11 mouse cellular contexts compared by ENCODE assay signal in genomic region chr16:29787633-29788511, GRCm38 (mm10).
DNase-seq lines count a peak whose midpoint lies in the region; ATAC-seq lines count a peak whose summit lies in the region.
"Had no signal": no experiment of that assay in that cellular context is flagged by ENCODE, and none has a peak within 500 bp of the region (broad histone marks: within the 10 kb centered on the region; RNA-seq: fewer than 3 reads in every experiment).

No protein-coding gene starts in this region.

- H3K36me3 ChIP-seq in embryonic facial prominence, embryonic 13.5 days, result no peaks in the 10 kb centered on the region
- H3K36me3 ChIP-seq: heart, embryonic 10.5 days; hindbrain, embryonic 15.5 days had no signal

- peaks cover 10% of the 10 kb centered on the region for H3K4me1 ChIP-seq in embryonic facial prominence, embryonic 13.5 days
- H3K4me1 ChIP-seq: forebrain, embryonic 13.5 days; hindbrain, embryonic 15.5 days had no signal

- H3K27me3 ChIP-seq in embryonic facial prominence, embryonic 13.5 days, result no peaks in the 10 kb centered on the region
- H3K27me3 ChIP-seq: forebrain, embryonic 13.5 days; hindbrain, embryonic 15.5 days had no signal

- H3K4me2 ChIP-seq in embryonic facial prominence, embryonic 13.5 days, result no peak overlapping the region
- H3K4me2 ChIP-seq: forebrain, embryonic 13.5 days; hindbrain, embryonic 15.5 days had no signal

- DNase-seq in MEL-GATA-1-ER (ENCODE audit: extremely low read depth, low read depth), result peak; percentile 4
- DNase-seq in kidney, postnatal 10 days, result peak; percentile 68
- DNase-seq in lung, postnatal 25 days (ENCODE audit: low spot score), result peak; percentile 24
- no peak for DNase-seq in frontal cortex, postnatal 14 days (ENCODE audit: low spot score in 2 of 2)
- DNase-seq in spleen, postnatal 10 days (ENCODE audit: low spot score in 2 of 2), result no peak
- DNase-seq in embryo, embryonic 10 days (ENCODE audit: low spot score), result no peak
- DNase-seq: adrenal gland, postnatal 10 days had no signal

- H3K4me3 ChIP-seq in embryonic facial prominence, embryonic 13.5 days, result no peak overlapping the region
- H3K4me3 ChIP-seq: forebrain, embryonic 13.5 days; heart, embryonic 10.5 days; hindbrain, embryonic 15.5 days had no signal

- ATAC-seq in embryonic facial prominence, embryonic 13.5 days (ENCODE audit: insufficient number of reproducible peaks, insufficient read depth, low FRiP score, low TSS enrichment, low read depth), result no peak
- ATAC-seq: forebrain, embryonic 13.5 days had no signal

- WGBS in embryonic facial prominence, embryonic 13.5 days, result 64% methylated on average over 5 of the region's 5 CpGs

- H3K27ac ChIP-seq in embryonic facial prominence, embryonic 13.5 days, result peak overlapping the region; percentile 2; the same call in 1 of the 2 replicates
- H3K27ac ChIP-seq: forebrain, embryonic 13.5 days; heart, embryonic 10.5 days; hindbrain, embryonic 15.5 days had no signal

- no peak overlapping the region for H3K9ac ChIP-seq in embryonic facial prominence, embryonic 13.5 days
- H3K9ac ChIP-seq: forebrain, embryonic 13.5 days; hindbrain, embryonic 15.5 days had no signal

- H3K9me3 ChIP-seq in embryonic facial prominence, embryonic 13.5 days, result no peaks in the 10 kb centered on the region
- H3K9me3 ChIP-seq: forebrain, embryonic 13.5 days; hindbrain, embryonic 15.5 days had no signal

Comparison
In these comparisons a context has a peak if more than half of its experiments do, and no peak if none do; other contexts are left out.
1. DNase-seq: peak in MEL-GATA-1-ER (single experiment), kidney, postnatal 10 days (single experiment) and lung, postnatal 25 days (single experiment); none in frontal cortex, postnatal 14 days (0 of 2), spleen, postnatal 10 days (0 of 2) and embryo, embryonic 10 days (single experiment).